Mouse (Mus musculus) C2C12 (cell line): ENCODE measurements around the gene Skp1a. TPM values are rescaled to one million over a fixed set of nuclear protein-coding genes. Genes with fewer than 3 reads are reported as not detected.

Source experiments
- H3K27me3 ChIP-seq: one replicate; pipeline ENCODE4 v1.6.1; 2011; ENCODE audit not compliant: control insufficient read depth, insufficient read depth, insufficient read length
- H3K36me3 ChIP-seq: one replicate; pipeline ENCODE4 v1.6.1; 2011; ENCODE audit not compliant: control insufficient read depth, insufficient read depth
- H3K4me3 ChIP-seq: one replicate; pipeline ENCODE4 v1.5.1; 2011; ENCODE audit warnings: mild to moderate bottlenecking, control low read depth; ENCODE audit not compliant: poor library complexity, insufficient read depth, severe bottlenecking
- H3K79me2 ChIP-seq: one replicate; pipeline ENCODE4 v1.6.1; 2011; ENCODE audit not compliant: control insufficient read depth, insufficient read depth
- H3K79me3 ChIP-seq: one replicate; pipeline ENCODE4 v1.6.1; 2011; ENCODE audit warnings: low read depth, control low read depth
- H3ac ChIP-seq: one replicate; pipeline ENCODE3; 2011; ENCODE audit warnings: low read depth; ENCODE audit not compliant: control insufficient read depth, insufficient read length
- CEBPB ChIP-seq: IDR thresholded peaks from one replicate; pipeline ENCODE4 v1.6.1; 2011; ENCODE audit warnings: low read depth, mild to moderate bottlenecking, control low read depth, moderate library complexity
- CTCF ChIP-seq: IDR thresholded peaks from one replicate; pipeline ENCODE4 v1.5.1; 2011; ENCODE audit not compliant: control insufficient read depth, insufficient read depth, insufficient read length
- FOSL1 ChIP-seq: IDR thresholded peaks from one replicate; pipeline ENCODE4 v1.8.0; 2011; ENCODE audit warnings: mild to moderate bottlenecking, low read length; ENCODE audit not compliant: poor library complexity, insufficient read depth, severe bottlenecking
- MAX ChIP-seq: IDR thresholded peaks from one replicate; pipeline ENCODE4 v1.6.1; 2011; ENCODE audit warnings: mild to moderate bottlenecking, control low read depth
- MYOD1 ChIP-seq: IDR thresholded peaks from one replicate; pipeline ENCODE4 v1.6.1; 2011; ENCODE audit warnings: low read depth; ENCODE audit not compliant: control insufficient read depth, insufficient read length
- MYOG ChIP-seq: IDR thresholded peaks from one replicate; pipeline ENCODE4 v1.6.1; 2011; ENCODE audit not compliant: control insufficient read depth, insufficient read length; ENCODE audit errors: extremely low read depth
- USF1 ChIP-seq: IDR thresholded peaks from one replicate; pipeline ENCODE4 v1.6.1; 2011; ENCODE audit warnings: low read depth, mild to moderate bottlenecking, control low read depth, moderate library complexity
- polyA plus RNA-seq: library from polyadenylated mRNA; unstranded; fragments of >200 nt; fragmentation: generic; extraction: Trizol; gene quantifications from one replicate; pipeline ENCODE4 v1.2.1, GENCODE M21; 2012; ENCODE audit warnings: missing spikeins

The Skp1a gene
- polyA plus RNA-seq, 1 experiment = 149 TPM

DNA sequence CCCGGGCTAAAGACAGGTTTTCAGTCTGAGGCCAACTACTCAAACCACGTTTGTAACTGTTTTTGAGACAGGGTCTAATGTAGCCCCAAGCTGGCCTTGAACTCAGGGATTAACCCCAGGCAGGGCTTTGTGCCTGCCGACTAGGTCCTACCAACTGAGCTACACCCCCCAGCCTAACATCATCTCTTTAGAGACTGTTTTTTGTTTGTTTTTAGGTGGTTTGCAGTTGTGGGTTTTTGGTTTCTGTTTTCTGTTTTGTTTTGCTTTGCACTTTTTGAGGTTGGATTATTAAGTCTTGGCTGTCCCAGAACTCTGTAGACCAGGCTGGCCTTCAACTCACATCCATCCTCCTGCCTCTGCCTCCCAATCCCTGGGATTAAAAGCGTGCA is 42.1 kb downstream of the Skp1a start:
- TF ChIP-seq FOSL1 (no peak), CTCF (no peak), USF1 (no peak), MYOD1 (no peak)
- H3K79me3 ChIP-seq = no peaks in the 10 kb centered on the region
- no peaks in the 10 kb centered on the region for H3K36me3 ChIP-seq
- no peaks in the 10 kb centered on the region for H3K79me2 ChIP-seq
- no peaks in the 10 kb centered on the region for H3K27me3 ChIP-seq
- no peak overlapping the region for H3K4me3 ChIP-seq
- no peak overlapping the region for H3ac ChIP-seq

DNA sequence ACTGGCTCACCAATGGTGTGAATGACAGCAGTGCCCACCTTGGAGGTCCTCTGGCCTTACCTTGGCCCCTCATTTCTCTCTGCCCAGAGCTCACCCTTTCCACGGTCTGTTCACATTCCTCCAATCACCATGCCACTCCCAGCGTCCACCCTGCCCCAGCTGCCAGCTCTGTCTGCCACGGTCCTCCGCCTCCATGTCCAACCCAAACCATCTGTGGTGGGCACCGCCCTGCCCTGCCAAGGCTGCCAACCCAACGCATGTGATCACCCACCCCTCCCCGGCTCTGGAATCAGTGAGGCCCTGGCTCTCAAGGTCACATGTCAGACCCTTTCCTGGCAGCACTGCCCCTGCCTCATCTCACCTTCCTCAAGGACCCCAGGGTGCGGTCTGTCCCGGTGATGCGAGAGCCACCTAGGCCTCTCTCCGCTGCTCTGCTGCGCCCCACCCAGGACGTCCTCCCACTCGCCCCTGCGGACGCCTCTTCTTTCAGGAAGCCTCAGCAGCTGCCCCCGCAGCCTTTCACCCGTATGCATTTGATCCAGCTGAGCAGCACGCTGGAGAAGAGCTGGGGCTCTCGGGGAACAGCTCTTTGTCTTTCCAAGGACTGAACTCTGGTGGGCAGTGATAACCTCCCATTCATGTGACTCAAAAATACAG is 42.8 kb downstream of the Skp1a start:
- Histone ChIP-seq H3K36me3 (no peaks in the 10 kb centered on the region), H3ac (no peak overlapping the region), H3K4me3 (no peak overlapping the region), H3K27me3 (no peaks in the 10 kb centered on the region), H3K79me3 (no peaks in the 10 kb centered on the region), H3K79me2 (no peaks in the 10 kb centered on the region)
- TF ChIP-seq CEBPB (no peak), MYOG (no peak), MYOD1 (no peak), CTCF (no peak), MAX (no peak), USF1 (peak; percentile 24), FOSL1 (no peak)

DNA sequence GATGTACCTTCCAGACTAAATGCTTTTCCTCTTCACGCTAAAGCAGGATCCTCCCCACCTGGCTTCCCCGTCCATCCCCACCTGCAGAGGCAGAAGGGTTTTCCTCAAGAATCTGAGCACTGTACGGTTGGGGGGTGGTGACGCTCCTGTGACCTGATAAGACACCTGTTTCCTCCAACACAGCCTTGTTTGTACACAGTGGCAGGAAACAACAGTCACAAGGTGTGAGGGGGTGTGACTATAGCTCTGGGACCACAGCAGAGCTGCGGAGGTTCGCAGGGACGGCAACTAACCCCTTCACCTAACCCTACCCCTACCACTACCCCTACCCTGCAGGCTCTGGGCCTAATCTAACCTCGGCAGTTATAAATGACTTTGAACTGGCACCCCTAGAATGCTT is 43.6 kb downstream of the Skp1a start:
- Histone ChIP-seq H3K27me3 (no peaks in the 10 kb centered on the region), H3K36me3 (no peaks in the 10 kb centered on the region), H3ac (no peak overlapping the region), H3K79me2 (no peaks in the 10 kb centered on the region), H3K79me3 (no peaks in the 10 kb centered on the region), H3K4me3 (no peak overlapping the region)
- TF ChIP-seq CEBPB (no peak), MYOD1 (no peak), MAX (no peak), CTCF (no peak), MYOG (no peak), USF1 (no peak), FOSL1 (no peak)

DNA sequence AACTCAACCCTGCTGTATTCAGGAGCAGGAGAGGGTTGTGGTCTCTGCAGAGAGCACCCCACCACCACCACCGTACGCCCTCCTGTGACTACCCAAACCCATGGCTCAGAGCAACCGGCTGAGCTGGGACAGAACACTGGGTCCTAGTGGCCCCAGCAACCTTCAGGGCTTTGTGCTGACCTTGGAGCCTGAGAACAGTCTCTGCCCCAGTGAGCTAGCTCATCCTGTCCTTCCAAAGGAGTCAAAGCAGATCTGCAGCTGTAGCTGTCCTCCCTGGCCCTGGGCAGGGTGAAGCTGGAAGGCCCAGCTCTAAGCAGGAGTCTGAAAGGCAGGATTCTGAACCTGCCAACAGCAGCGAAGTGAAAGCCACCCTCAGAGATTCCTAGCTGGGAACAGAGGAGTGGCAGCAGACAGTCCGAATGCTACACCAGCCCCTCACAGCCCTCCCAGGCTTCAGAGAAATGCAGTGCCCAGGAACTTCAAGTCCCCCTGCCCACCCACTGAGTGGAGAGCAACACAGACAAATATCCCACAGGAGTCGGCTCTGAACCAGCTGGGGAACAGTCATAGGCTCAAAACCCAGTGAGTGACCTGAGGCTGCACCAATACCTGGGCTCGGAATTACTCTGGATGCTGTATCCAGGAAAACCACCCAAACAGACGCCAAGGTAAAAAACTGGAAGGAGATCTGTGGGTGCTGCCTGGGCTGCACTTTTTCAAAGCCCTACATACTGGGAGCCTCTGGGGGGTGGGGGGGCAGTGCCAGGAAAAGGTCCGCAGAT is 44.2 kb downstream of the Skp1a start:
- TF ChIP-seq CEBPB (no peak), USF1 (no peak), MYOD1 (no peak), FOSL1 (no peak), CTCF (no peak), MAX (no peak), MYOG (no peak)
- H3K79me2 ChIP-seq = no peaks in the 10 kb centered on the region
- H3K36me3 ChIP-seq = no peaks in the 10 kb centered on the region
- H3K4me3 ChIP-seq = no peak overlapping the region
- no peak overlapping the region for H3ac ChIP-seq
- no peaks in the 10 kb centered on the region for H3K27me3 ChIP-seq
- no peaks in the 10 kb centered on the region for H3K79me3 ChIP-seq

DNA sequence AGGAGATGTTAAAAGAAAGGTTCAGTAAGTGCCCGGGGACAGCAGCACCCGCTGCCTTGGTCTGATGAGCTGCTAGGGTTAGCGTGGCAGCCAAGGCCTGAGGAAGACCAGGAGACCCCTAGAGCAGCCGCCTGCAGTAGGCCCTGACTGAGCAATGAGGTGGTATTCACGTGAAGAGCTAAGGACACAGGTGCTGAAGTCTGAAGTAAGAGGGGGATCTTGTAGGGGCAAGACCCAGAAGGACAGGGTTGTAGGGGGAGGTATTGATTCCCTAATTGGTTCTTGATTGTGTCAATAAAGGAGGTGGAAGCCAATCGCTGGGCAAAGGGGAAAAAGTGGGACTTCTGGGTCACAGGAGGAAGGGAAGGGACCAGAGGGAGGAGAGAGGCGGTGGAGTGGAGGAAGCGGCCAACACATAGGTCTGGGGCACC is 45.2 kb downstream of the Skp1a start:
- no peaks in the 10 kb centered on the region for H3K36me3 ChIP-seq
- TF ChIP-seq CEBPB (no peak), MYOD1 (no peak), CTCF (no peak), MYOG (no peak), USF1 (no peak), MAX (no peak), FOSL1 (no peak)

More for the DNA sequence above, 45.2 kb downstream of the Skp1a start:
- no peaks in the 10 kb centered on the region for H3K27me3 ChIP-seq
- no peak overlapping the region for H3ac ChIP-seq
- no peaks in the 10 kb centered on the region for H3K79me3 ChIP-seq
- H3K4me3 ChIP-seq = no peak overlapping the region
- no peaks in the 10 kb centered on the region for H3K79me2 ChIP-seq
